Mouse (Mus musculus): ENCODE data around the gene Spcs3.
A peak's percentile ranks its signal among the peaks of the same experiment; 100 is the strongest.
"Not testable (repeated sequence)": the region's sequence is repeated elsewhere in the genome, so short reads cannot be mapped to it uniquely, and the experiment has no call there.

Spcs3 gene

GRCm38 (mm10) chr8:54529382-54530296 is at the start of gene Spcs3, which contains the start of gene Asb5:
Gene Spcs3, minus strand, starts transcription at chr8:54529998.
Gene Asb5, plus strand, starts transcription at chr8:54529580.
- DNase-seq (ENCODE audit: low spot score), result peak; percentile 91

GRCm38 (mm10) chr8:54570618-54571609 is 41.1 kb upstream of the Spcs3 start:
- no peak for DNase-seq (ENCODE audit: low spot score)

- no peak for DNase-seq (ENCODE audit: low spot score)
Observed at GRCm38 (mm10) chr8:54567168-54567567, 37.4 kb upstream of the Spcs3 start.

- DNase-seq (ENCODE audit: low spot score), result no peak
Observed at GRCm38 (mm10) chr8:54565603-54566260, 35.9 kb upstream of the Spcs3 start.

- no peak for DNase-seq (ENCODE audit: low spot score)
Observed at GRCm38 (mm10) chr8:54565181-54565580, 35.4 kb upstream of the Spcs3 start.

- DNase-seq (ENCODE audit: low spot score), result no peak
Observed at GRCm38 (mm10) chr8:54562137-54562536, 32.3 kb upstream of the Spcs3 start.

GRCm38 (mm10) chr8:54554921-54555320 is 25.1 kb upstream of the Spcs3 start:
- no peak for DNase-seq (ENCODE audit: low spot score)

- DNase-seq (ENCODE audit: low spot score), result no peak
Observed at GRCm38 (mm10) chr8:54550026-54550574, 20.3 kb upstream of the Spcs3 start.

GRCm38 (mm10) chr8:54548383-54548782 is 18.6 kb upstream of the Spcs3 start:
- DNase-seq (ENCODE audit: low spot score), result no peak

GRCm38 (mm10) chr8:54541331-54541730 is 11.5 kb upstream of the Spcs3 start:
- DNase-seq (ENCODE audit: low spot score), result no peak

- DNase-seq (ENCODE audit: low spot score), result no peak
Observed at GRCm38 (mm10) chr8:54537285-54537684, 7.5 kb upstream of the Spcs3 start.

- no peak for DNase-seq (ENCODE audit: low spot score)
Observed at GRCm38 (mm10) chr8:54535172-54535571, 5.4 kb upstream of the Spcs3 start.

- no peak for DNase-seq (ENCODE audit: low spot score)
Observed at GRCm38 (mm10) chr8:54528571-54528970, 1.2 kb downstream of the Spcs3 start.

- no peak for DNase-seq (ENCODE audit: low spot score)
Observed at GRCm38 (mm10) chr8:54526700-54527099, 3.1 kb downstream of the Spcs3 start.

- DNase-seq (ENCODE audit: low spot score), result no peak
Observed at GRCm38 (mm10) chr8:54525606-54526005, 4.2 kb downstream of the Spcs3 start.

- DNase-seq (ENCODE audit: low spot score), result no peak
Observed at GRCm38 (mm10) chr8:54520516-54520915, 9.3 kb downstream of the Spcs3 start.

GRCm38 (mm10) chr8:54518756-54519460 is 10.9 kb downstream of the Spcs3 start:
- DNase-seq (ENCODE audit: low spot score), result no peak

- not testable (repeated sequence) for DNase-seq (ENCODE audit: low spot score)
Observed at GRCm38 (mm10) chr8:54512200-54512599, 17.6 kb downstream of the Spcs3 start.

GRCm38 (mm10) chr8:54511791-54512190 is 18.0 kb downstream of the Spcs3 start:
- no peak for DNase-seq (ENCODE audit: low spot score)

- no peak for DNase-seq (ENCODE audit: low spot score)
Observed at GRCm38 (mm10) chr8:54509221-54509721, 20.5 kb downstream of the Spcs3 start.

- no peak for DNase-seq (ENCODE audit: low spot score)
Observed at GRCm38 (mm10) chr8:54508814-54509213, 21.0 kb downstream of the Spcs3 start.

All from ovary, postnatal 14 days (tissue).